Mouse (Mus musculus): ENCODE measurements at regions not wholly inside any gene's neighbourhood (a gene's known extent, or its start where the extent isn't known, plus 50 kb on each side); places are given as distances from the start of the nearest gene placed in this dataset.
A peak's percentile ranks its signal among the peaks of the same experiment; 100 is the strongest.

- no peak for DNase-seq (ENCODE audit: extremely low read depth, low read depth, low spot score)
Measured at GRCm38 (mm10) chr13:35463850-35464249, 195.8 kb upstream of the Cdyl start.

GRCm38 (mm10) chr13:35469361-35470198 is 190.1 kb upstream of the Cdyl start:
- peak; percentile 73 for DNase-seq (ENCODE audit: extremely low read depth, low read depth, low spot score)

- DNase-seq (ENCODE audit: extremely low read depth, low read depth, low spot score): no peak
Measured at GRCm38 (mm10) chr13:35478226-35478625, 181.4 kb upstream of the Cdyl start.

GRCm38 (mm10) chr13:35482340-35482739 is 177.3 kb upstream of the Cdyl start:
- DNase-seq (ENCODE audit: extremely low read depth, low read depth, low spot score): no peak

GRCm38 (mm10) chr13:35486125-35486524 is 173.5 kb upstream of the Cdyl start:
- DNase-seq (ENCODE audit: extremely low read depth, low read depth, low spot score): no peak

GRCm38 (mm10) chr13:35499776-35500175 is 159.9 kb upstream of the Cdyl start:
- DNase-seq (ENCODE audit: extremely low read depth, low read depth, low spot score): no peak

- no peak for DNase-seq (ENCODE audit: extremely low read depth, low read depth, low spot score)
Measured at GRCm38 (mm10) chr13:35500891-35501290, 158.7 kb upstream of the Cdyl start.

- DNase-seq (ENCODE audit: extremely low read depth, low read depth, low spot score): no peak
Measured at GRCm38 (mm10) chr13:35501351-35502146, 158.1 kb upstream of the Cdyl start.

GRCm38 (mm10) chr13:35502147-35502522 is 157.5 kb upstream of the Cdyl start:
- DNase-seq (ENCODE audit: extremely low read depth, low read depth, low spot score): peak; percentile 37

- no peak for DNase-seq (ENCODE audit: extremely low read depth, low read depth, low spot score)
Measured at GRCm38 (mm10) chr13:35503362-35503821, 156.2 kb upstream of the Cdyl start.

- peak; percentile 34 for DNase-seq (ENCODE audit: extremely low read depth, low read depth, low spot score)
Measured at GRCm38 (mm10) chr13:35507195-35507594, 152.4 kb upstream of the Cdyl start.

- DNase-seq (ENCODE audit: extremely low read depth, low read depth, low spot score): no peak
Measured at GRCm38 (mm10) chr13:35512029-35512507, 147.6 kb upstream of the Cdyl start.

GRCm38 (mm10) chr13:35513120-35513519 is 146.5 kb upstream of the Cdyl start:
- DNase-seq (ENCODE audit: extremely low read depth, low read depth, low spot score): no peak

GRCm38 (mm10) chr13:35515291-35515690 is 144.3 kb upstream of the Cdyl start:
- peak; percentile 54 for DNase-seq (ENCODE audit: extremely low read depth, low read depth, low spot score)

- no peak for DNase-seq (ENCODE audit: extremely low read depth, low read depth, low spot score)
Measured at GRCm38 (mm10) chr13:35517692-35518091, 141.9 kb upstream of the Cdyl start.

- DNase-seq (ENCODE audit: extremely low read depth, low read depth, low spot score): no peak
Measured at GRCm38 (mm10) chr13:35522272-35522671, 137.4 kb upstream of the Cdyl start.

GRCm38 (mm10) chr13:35529577-35529976 is 130.1 kb upstream of the Cdyl start:
- no peak for DNase-seq (ENCODE audit: extremely low read depth, low read depth, low spot score)

- peak; percentile 63 for DNase-seq (ENCODE audit: extremely low read depth, low read depth, low spot score)
Measured at GRCm38 (mm10) chr13:35537106-35537505, 122.5 kb upstream of the Cdyl start.

- no peak for DNase-seq (ENCODE audit: extremely low read depth, low read depth, low spot score)
Measured at GRCm38 (mm10) chr13:35537936-35538335, 121.7 kb upstream of the Cdyl start.

GRCm38 (mm10) chr13:35540433-35540832 is 119.2 kb upstream of the Cdyl start:
- DNase-seq (ENCODE audit: extremely low read depth, low read depth, low spot score): no peak

- DNase-seq (ENCODE audit: extremely low read depth, low read depth, low spot score): no peak
Measured at GRCm38 (mm10) chr13:35541053-35541452, 118.6 kb upstream of the Cdyl start.

- no peak for DNase-seq (ENCODE audit: extremely low read depth, low read depth, low spot score)
Measured at GRCm38 (mm10) chr13:35564006-35564405, 95.6 kb upstream of the Cdyl start.
